Mouse (Mus musculus): Measurements from ENCODE around the gene Mterf1a. TPM values are rescaled to one million over a fixed set of nuclear protein-coding genes. Genes with fewer than 3 reads are reported as not detected.
"Not testable (repeated sequence)": the region's sequence is repeated elsewhere in the genome, so short reads cannot be mapped to it uniquely, and the experiment has no call there.

The Mterf1a gene
- polyA plus RNA-seq (2012; rRNA removed) = 4.3 and 5.2 TPM in 2 replicates

DNA sequence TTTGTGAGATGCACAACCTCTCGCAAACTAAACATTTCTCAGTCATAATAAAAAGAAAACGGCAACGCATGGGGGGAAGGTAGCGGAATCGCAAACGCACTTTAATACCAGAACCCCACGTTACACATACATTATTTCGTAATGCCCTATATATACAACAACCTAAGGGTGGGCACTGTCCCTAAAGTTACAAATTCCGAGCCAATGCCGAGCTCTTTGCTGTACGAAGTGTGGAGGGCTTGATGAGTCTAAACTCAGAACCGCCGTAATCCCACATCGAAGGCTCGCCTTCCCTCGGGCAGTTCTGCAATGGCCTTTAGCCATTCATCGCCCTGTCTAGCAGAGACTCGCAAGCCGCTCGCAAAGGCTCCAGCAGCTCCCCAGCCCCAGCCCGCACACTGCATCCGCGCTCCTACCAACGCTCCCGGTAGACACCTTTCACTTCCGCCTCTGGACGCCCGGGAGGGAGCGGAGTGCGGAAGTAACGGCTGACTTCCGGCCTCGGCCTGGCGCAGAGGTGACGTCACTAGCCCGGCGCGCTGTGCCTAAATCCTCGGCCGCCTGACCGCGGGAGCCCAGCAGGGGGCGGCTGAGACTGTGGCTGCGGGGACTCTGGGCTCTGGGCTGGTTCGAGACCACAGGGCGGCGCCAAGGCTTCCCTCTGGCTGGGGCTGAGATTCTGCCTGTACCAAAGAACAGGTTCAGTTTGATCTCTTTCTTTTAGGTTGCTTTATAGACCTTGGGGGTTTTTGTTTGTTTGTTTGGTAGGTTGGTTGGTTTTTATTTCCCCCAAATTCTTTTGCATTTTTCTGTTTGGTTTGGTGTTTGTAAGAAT lies at the start of gene Mterf1a:
Mterf1a (minus strand) TSS at position 475 of the 835 bp plus-strand sequence.
- H3K4me3 ChIP-seq (replicated peaks; ENCODE audit: insufficient read depth, low read depth, low read length) = peak within 1 kb of the TSS; percentile 47
- not testable (repeated sequence) for H3K4me1 ChIP-seq (ENCODE audit: control insufficient read depth, insufficient read depth, low read length); H3K27me3 ChIP-seq (ENCODE audit: control insufficient read depth, insufficient read depth, low read length); H3K27ac ChIP-seq (ENCODE audit: insufficient read depth, low read length)
- WGBS = 2% methylated on average over 9 of the region's 47 CpGs
- peak; percentile 62 to 69 for DNase-seq

DNA sequence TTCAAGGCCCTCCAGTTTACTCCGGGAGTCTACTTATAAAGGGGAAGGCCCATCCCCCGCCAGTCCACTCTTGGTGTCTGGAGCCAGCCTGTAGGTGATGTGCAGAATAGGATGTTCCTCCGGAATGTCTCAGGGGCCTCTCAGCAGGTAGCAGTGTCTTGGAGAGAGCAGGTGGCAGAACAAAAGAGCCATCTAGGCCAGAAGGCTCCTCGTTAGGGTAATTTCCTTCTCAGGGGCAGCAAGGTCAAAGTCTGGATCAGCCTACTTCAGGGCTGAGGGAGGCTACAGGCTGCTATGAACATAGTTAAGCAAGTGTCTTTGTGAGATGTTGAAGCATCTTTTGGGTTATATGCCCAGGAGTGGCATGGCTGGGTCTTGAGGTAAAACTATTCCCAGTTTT lies 49.4 kb upstream of the Mterf1a start:
- not testable (repeated sequence) for H3K27ac ChIP-seq (ENCODE audit: insufficient read depth, low read length); H3K27me3 ChIP-seq (ENCODE audit: control insufficient read depth, insufficient read depth, low read length); H3K4me1 ChIP-seq (ENCODE audit: control insufficient read depth, insufficient read depth, low read length); DNase-seq; H3K4me3 ChIP-seq (replicated peaks; ENCODE audit: insufficient read depth, low read depth, low read length)
- WGBS = 51% methylated on average over 4 of the region's 4 CpGs

DNA sequence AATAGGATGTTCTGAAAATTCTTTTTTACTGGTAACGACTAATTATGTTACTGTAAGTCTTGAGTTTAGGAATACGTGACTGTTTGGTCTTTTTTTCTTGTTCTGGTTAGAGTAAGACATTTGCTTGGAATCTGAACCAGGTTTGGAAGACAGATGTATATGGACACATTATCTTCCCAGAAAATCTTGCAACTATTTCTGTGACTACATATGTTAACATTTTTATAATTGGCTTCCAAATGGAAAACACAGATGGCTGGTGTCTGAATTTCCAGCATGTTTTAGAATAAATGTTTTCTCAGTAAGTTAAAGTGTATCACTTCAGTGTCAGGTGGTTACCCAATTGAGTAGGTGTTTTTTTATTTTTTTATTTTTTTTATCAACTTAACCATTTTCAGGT lies 47.5 kb upstream of the Mterf1a start:
- Histone ChIP-seq H3K4me3 (replicated peaks; ENCODE audit: insufficient read depth, low read depth, low read length) (no peak overlapping the region), H3K27ac (ENCODE audit: insufficient read depth, low read length) (no peak overlapping the region), H3K27me3 (ENCODE audit: control insufficient read depth, insufficient read depth, low read length) (no peaks in the 10 kb centered on the region), H3K4me1 (ENCODE audit: control insufficient read depth, insufficient read depth, low read length) (0 out of 2 replicates have a peak, but pooled peaks cover 2% of the 10 kb centered on the region)
- 80% methylated on average over 2 of the region's 2 CpGs for WGBS
- no peak for DNase-seq
- no peak for TF ChIP-seq CTCF (IDR thresholded peaks at IDR 0.05; ENCODE audit: borderline replicate concordance, insufficient read depth, low read depth, low read length)
- no peak for TF ChIP-seq POLR2A (IDR thresholded peaks at IDR 0.05; ENCODE audit: borderline replicate concordance, insufficient read depth, low read length)

DNA sequence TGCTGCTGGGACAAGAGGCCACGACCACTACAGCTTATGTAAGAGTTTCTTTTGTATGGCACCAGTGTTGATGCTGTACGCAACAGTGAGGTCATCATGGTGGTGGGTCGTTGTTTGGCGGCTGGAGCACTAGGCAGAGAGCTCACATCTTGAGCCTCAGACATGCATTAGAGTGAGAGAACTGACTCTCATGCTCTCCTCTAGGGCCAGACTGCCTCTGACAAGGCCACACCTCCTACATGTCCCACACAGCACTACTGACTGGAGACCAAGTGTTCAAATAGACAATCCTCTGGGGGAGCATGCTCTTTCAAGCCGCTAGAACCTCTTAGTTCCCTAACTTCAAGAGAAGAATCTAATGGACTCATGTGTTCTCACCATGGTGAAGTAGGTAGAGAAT lies 45.6 kb upstream of the Mterf1a start:
- WGBS = 94% methylated on average over 5 of the region's 5 CpGs

DNA sequence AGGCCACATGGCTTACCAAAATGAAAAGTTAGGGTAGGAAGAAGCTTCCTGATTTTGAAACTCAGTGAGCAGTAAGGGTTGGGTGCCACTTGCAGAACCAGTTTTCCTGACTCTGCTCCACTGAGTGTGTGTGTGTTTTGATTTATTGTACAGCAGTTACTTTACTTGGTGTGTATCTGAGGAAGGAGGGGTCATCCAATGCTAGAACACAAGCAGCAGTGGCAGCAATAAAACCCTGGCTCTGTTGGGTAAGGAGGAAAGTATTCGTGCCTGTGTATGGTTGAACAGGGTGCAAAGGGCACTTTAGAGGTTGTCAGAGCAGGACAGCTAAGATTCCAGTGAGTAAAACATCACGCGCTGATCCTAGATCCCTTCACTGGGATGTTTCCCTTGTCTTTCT lies 45.2 kb upstream of the Mterf1a start:
- DNase-seq = no peak
- Histone ChIP-seq H3K27ac (ENCODE audit: insufficient read depth, low read length) (no peak overlapping the region), H3K4me3 (replicated peaks; ENCODE audit: insufficient read depth, low read depth, low read length) (no peak overlapping the region), H3K27me3 (ENCODE audit: control insufficient read depth, insufficient read depth, low read length) (no peaks in the 10 kb centered on the region), H3K4me1 (ENCODE audit: control insufficient read depth, insufficient read depth, low read length) (0 out of 2 replicates have a peak, but pooled peaks cover 2% of the 10 kb centered on the region)
- TF ChIP-seq POLR2A (IDR thresholded peaks at IDR 0.05; ENCODE audit: borderline replicate concordance, insufficient read depth, low read length) (no peak), CTCF (IDR thresholded peaks at IDR 0.05; ENCODE audit: borderline replicate concordance, insufficient read depth, low read depth, low read length) (no peak)
- WGBS = 96% methylated on average over 3 of the region's 3 CpGs

More for the DNA sequence above, 45.6 kb upstream of the Mterf1a start:
- H3K27ac ChIP-seq (ENCODE audit: insufficient read depth, low read length) = no peak overlapping the region
- no peak for DNase-seq
- no peaks in the 10 kb centered on the region for H3K27me3 ChIP-seq (ENCODE audit: control insufficient read depth, insufficient read depth, low read length)
- H3K4me1 ChIP-seq (ENCODE audit: control insufficient read depth, insufficient read depth, low read length) = 0 out of 2 replicates have a peak, but pooled peaks cover 2% of the 10 kb centered on the region
- no peak for TF ChIP-seq CTCF (IDR thresholded peaks at IDR 0.05; ENCODE audit: borderline replicate concordance, insufficient read depth, low read depth, low read length)
- TF ChIP-seq POLR2A (IDR thresholded peaks at IDR 0.05; ENCODE audit: borderline replicate concordance, insufficient read depth, low read length) = no peak
- H3K4me3 ChIP-seq (replicated peaks; ENCODE audit: insufficient read depth, low read depth, low read length) = no peak overlapping the region

DNA sequence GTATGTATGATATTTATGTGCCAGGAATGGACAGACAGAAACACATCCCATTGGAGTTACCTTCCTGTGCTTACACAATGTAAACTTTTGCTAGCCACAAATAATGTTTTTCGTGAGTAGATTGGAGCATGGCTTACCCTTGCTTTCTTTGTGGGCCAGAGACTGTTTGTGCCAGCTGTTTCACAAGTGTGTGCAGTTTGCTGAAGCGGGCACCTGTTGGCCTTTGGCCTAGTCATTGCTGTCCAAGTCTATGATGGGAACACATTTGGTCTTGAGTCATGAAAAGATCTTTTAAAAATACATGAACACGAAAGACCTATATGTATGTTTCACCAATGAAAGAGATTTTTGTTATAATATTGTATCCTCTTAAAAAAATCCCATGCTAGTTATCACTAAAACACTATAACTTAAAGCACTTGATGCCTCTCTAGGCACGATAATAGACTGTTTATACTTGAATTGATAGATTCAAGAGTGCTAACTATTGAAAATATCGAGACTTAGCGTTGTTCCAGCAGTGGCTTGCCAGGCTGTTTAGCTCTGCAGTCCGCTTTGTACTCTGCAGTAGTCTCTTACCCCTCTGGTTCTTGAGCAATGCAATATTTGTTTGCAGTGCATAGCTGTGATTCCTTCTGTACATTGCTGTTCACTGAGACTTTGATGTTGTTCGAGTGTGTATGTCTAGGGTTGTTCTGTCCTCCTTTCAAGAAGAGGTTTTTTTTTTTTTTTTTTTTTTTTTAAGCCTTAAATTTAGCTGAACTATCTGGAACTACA lies 42.2 kb upstream of the Mterf1a start:
- TF ChIP-seq POLR2A (IDR thresholded peaks at IDR 0.05; ENCODE audit: borderline replicate concordance, insufficient read depth, low read length) (no peak), CTCF (IDR thresholded peaks at IDR 0.05; ENCODE audit: borderline replicate concordance, insufficient read depth, low read depth, low read length) (no peak)
- H3K4me3 ChIP-seq (replicated peaks; ENCODE audit: insufficient read depth, low read depth, low read length) = no peak overlapping the region
- 83% methylated on average over 8 of the region's 8 CpGs for WGBS
- no peaks in the 10 kb centered on the region for H3K27me3 ChIP-seq (ENCODE audit: control insufficient read depth, insufficient read depth, low read length)
- DNase-seq = no peak
- 0 out of 2 replicates have a peak, but pooled peaks cover 2% of the 10 kb centered on the region for H3K4me1 ChIP-seq (ENCODE audit: control insufficient read depth, insufficient read depth, low read length)
- H3K27ac ChIP-seq (ENCODE audit: insufficient read depth, low read length) = no peak overlapping the region

DNA sequence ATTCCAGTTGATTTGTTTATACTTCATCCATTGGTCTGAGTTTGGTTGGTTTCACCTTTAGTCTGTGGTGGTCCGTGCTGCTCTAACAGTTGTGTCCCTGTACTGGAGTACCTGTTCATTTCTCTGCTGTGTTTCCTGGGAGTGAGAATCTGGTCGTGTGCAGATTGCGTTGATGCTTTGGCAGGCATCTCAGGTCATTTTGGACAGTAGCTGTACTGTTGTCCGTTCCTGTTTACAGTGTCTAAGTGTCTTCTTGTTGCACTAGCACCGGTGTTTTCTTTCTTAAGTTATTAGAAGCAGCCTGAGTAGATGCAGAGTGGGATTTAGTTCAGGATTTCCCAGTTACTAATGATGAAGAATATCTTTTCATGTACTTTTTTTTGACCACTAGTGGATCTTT lies 41.5 kb upstream of the Mterf1a start:
- Histone ChIP-seq H3K4me1 (ENCODE audit: control insufficient read depth, insufficient read depth, low read length) (peaks cover 3% of the 10 kb centered on the region), H3K27me3 (ENCODE audit: control insufficient read depth, insufficient read depth, low read length) (no peaks in the 10 kb centered on the region), H3K4me3 (replicated peaks; ENCODE audit: insufficient read depth, low read depth, low read length) (no peak overlapping the region), H3K27ac (ENCODE audit: insufficient read depth, low read length) (no peak overlapping the region)
- no peak for TF ChIP-seq POLR2A (IDR thresholded peaks at IDR 0.05; ENCODE audit: borderline replicate concordance, insufficient read depth, low read length)
- no peak for TF ChIP-seq CTCF (IDR thresholded peaks at IDR 0.05; ENCODE audit: borderline replicate concordance, insufficient read depth, low read depth, low read length)
- DNase-seq = no peak
- WGBS = 25% methylated on average over 5 of the region's 5 CpGs

DNA sequence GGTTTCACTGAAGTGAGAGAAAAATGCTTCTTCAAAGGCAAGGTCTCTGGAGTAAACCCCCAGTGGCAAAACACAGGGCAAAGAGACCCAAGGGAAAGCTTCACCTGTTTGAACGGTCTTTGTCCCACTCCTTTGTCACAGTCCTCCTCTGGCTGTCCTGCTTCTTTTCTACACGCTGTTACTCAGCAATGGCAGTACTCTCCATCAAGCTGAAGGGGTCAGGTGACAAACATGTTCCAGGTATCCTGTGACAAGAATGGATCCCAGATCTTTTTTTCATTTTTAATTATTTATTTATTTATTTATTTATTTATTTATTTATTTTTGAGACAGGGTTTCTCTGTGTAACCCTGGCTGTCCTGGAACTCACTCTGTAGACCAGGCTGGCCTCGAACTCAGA lies 39.8 kb upstream of the Mterf1a start:
- no peak for TF ChIP-seq POLR2A (IDR thresholded peaks at IDR 0.05; ENCODE audit: borderline replicate concordance, insufficient read depth, low read length)
- TF ChIP-seq CTCF (IDR thresholded peaks at IDR 0.05; ENCODE audit: borderline replicate concordance, insufficient read depth, low read depth, low read length) = no peak
- Histone ChIP-seq H3K4me1 (ENCODE audit: control insufficient read depth, insufficient read depth, low read length) (peaks cover 10% of the 10 kb centered on the region), H3K27me3 (ENCODE audit: control insufficient read depth, insufficient read depth, low read length) (no peaks in the 10 kb centered on the region), H3K27ac (ENCODE audit: insufficient read depth, low read length) (no peak overlapping the region), H3K4me3 (replicated peaks; ENCODE audit: insufficient read depth, low read depth, low read length) (no peak overlapping the region)
- DNase-seq = no peak
- WGBS = 95% methylated on average over 3 of the region's 3 CpGs

Measured in cerebellum, adult 2 months (tissue).